Mouse (Mus musculus) C2C12 (cell line): ENCODE results near the gene Metap1d.

Source experiments
- CEBPB ChIP-seq: IDR thresholded peaks from one replicate; pipeline ENCODE4 v1.6.1; 2011; ENCODE audit warnings: low read depth, mild to moderate bottlenecking, control low read depth, moderate library complexity
- CTCF ChIP-seq: IDR thresholded peaks from one replicate; pipeline ENCODE4 v1.5.1; 2011; ENCODE audit not compliant: control insufficient read depth, insufficient read depth, insufficient read length
- MAX ChIP-seq: IDR thresholded peaks from one replicate; pipeline ENCODE4 v1.6.1; 2011; ENCODE audit warnings: mild to moderate bottlenecking, control low read depth
- MYOD1 ChIP-seq: IDR thresholded peaks from one replicate; pipeline ENCODE4 v1.6.1; 2011; ENCODE audit warnings: low read depth; ENCODE audit not compliant: control insufficient read depth, insufficient read length
- USF1 ChIP-seq: IDR thresholded peaks from one replicate; pipeline ENCODE4 v1.6.1; 2011; ENCODE audit warnings: low read depth, mild to moderate bottlenecking, control low read depth, moderate library complexity

DNA sequence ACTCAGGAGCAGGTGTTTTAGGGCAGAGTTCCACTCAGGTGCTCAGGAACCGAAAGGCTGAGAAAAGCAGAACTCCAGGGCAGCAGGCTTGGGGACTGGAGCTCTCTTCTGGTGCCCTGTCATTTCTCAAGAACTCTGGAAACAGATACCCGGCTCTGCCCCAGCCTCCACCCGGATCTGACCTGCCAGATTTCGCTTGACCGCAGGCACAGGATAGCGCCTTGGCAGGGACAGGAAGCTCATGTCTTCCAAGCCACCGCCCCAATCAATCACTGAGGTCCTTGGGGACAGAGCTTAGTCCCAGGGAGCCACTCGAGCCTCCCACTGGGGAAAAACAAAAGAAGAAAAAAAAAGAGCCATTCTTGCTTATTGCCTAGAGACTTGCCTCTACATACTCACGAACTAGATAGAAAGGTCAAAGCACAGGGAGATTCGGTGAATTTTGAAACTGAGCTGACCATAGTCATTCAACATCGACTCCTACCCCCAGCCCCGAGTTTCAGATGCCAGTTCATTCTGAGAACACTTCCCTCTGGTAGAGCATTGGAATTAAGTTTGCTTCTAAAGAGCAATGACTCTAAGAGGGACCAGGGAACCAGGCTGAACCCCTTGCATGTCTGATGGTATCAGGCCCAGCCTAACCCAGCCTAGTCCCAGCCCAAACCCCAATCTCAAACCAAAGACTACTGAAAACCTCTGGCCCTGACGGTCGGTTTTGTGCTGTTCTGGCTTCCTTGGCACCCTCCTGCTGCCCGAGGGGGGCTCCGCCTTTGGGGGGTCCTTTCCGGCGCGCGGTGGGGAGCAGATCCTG lies 81.4 kb downstream of the Metap1d start:
- TF ChIP-seq CTCF, result no peak
- no peak for TF ChIP-seq MAX
- TF ChIP-seq CEBPB, result no peak
- TF ChIP-seq USF1, result no peak
- TF ChIP-seq MYOD1, result no peak
